Mouse (Mus musculus): Measurements from ENCODE around the gene L2hgdh.

DNA sequence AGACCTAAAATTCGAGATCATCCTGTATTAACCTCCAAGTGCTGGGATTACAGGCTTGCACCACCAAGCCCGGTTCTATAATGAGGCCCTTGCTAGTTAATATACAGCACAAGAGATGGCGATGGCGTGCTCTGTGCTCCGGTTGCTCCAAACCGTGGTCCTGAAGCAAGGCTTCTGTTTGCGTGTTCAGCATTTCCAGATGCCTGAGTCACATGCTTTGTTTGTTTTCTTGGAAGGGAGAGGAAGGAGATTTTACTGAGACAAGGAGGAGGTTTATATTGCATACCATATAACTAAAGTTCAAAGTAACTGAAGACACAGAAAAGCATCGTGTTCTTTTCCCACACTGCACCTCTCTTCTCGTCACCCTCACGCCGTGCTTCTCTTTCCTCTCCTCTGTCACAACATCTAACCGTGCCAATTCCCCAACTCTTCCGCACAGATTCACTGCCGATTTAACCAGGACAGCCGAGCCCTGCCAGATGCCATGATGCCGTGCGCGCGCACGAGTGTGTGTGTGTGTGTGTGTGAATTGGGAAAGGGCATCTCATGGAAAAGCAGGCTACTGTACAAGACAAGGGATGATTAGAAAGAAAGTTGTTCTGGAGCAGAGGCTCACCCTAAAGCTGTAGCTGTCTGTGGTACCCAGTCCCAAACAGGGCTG, 36.2 kb upstream of the L2hgdh start:
- no peak for TF ChIP-seq CTCF (IDR thresholded peaks at IDR 0.05; ENCODE audit: low read depth, low read length)
- no peak for TF ChIP-seq POLR2A (IDR thresholded peaks at IDR 0.05; ENCODE audit: extremely low read depth, insufficient read depth, low read length)
